Mouse (Mus musculus): ENCODE data around the gene RPS10-NUDT3. TPM values are rescaled to one million over a fixed set of nuclear protein-coding genes. Genes with fewer than 3 reads are reported as not detected.
A peak's percentile ranks its signal among the peaks of the same experiment; 100 is the strongest.

Gene RPS10-NUDT3
- polyA plus RNA-seq, 1 experiment = 0.16 TPM

- under 1% methylated on average over 57 of the region's 58 CpGs for WGBS
- Histone ChIP-seq H3K27ac (ENCODE audit: insufficient read depth, low read length) (peak within 1 kb of the TSS; percentile 91), H3K4me3 (replicated peaks; ENCODE audit: insufficient read depth, low read depth, low read length) (peak within 1 kb of the TSS; percentile 84), H3K4me1 (ENCODE audit: control insufficient read depth, insufficient read depth, low read length) (peaks cover 26% of the 10 kb centered on the region), H3K27me3 (ENCODE audit: control insufficient read depth, insufficient read depth, low read length) (no peaks in the 10 kb centered on the region)
- TF ChIP-seq POLR2A (IDR thresholded peaks at IDR 0.05; ENCODE audit: borderline replicate concordance, insufficient read depth, low read length) (peak; percentile 70; the same call in 1 of the 2 replicates), CTCF (IDR thresholded peaks at IDR 0.05; ENCODE audit: borderline replicate concordance, insufficient read depth, low read depth, low read length) (peak; percentile 76)
- peak; percentile 98 to 100 for DNase-seq
Measured at GRCm38 (mm10) chr17:27565163-27565941, 69.7 kb downstream of the RPS10-NUDT3 start, which contains the start of gene AI413582. TSS of gene AI413582 (minus strand) at chr17:27565756.

GRCm38 (mm10) chr17:27564391-27565162, 70.4 kb downstream of the RPS10-NUDT3 start:
- WGBS = 14% methylated on average over 20 of the region's 20 CpGs
- Histone ChIP-seq H3K4me3 (replicated peaks; ENCODE audit: insufficient read depth, low read depth, low read length) (peak overlapping the region; percentile 61), H3K4me1 (ENCODE audit: control insufficient read depth, insufficient read depth, low read length) (peaks cover 29% of the 10 kb centered on the region), H3K27ac (ENCODE audit: insufficient read depth, low read length) (peak overlapping the region; percentile 60), H3K27me3 (ENCODE audit: control insufficient read depth, insufficient read depth, low read length) (no peaks in the 10 kb centered on the region)
- peak; percentile 58 to 67 for DNase-seq
- TF ChIP-seq CTCF (IDR thresholded peaks at IDR 0.05; ENCODE audit: borderline replicate concordance, insufficient read depth, low read depth, low read length) = no peak
- TF ChIP-seq POLR2A (IDR thresholded peaks at IDR 0.05; ENCODE audit: borderline replicate concordance, insufficient read depth, low read length) = no peak

GRCm38 (mm10) chr17:27563771-27564244, 71.2 kb downstream of the RPS10-NUDT3 start:
- Histone ChIP-seq H3K27ac (ENCODE audit: insufficient read depth, low read length) (no peak overlapping the region; the same call in 1 of the 2 replicates), H3K4me3 (replicated peaks; ENCODE audit: insufficient read depth, low read depth, low read length) (no peak overlapping the region)
- 23% methylated on average over 7 of the region's 7 CpGs for WGBS

GRCm38 (mm10) chr17:27561809-27562526, 73.1 kb downstream of the RPS10-NUDT3 start:
- Histone ChIP-seq H3K4me3 (replicated peaks; ENCODE audit: insufficient read depth, low read depth, low read length) (no peak overlapping the region), H3K27ac (ENCODE audit: insufficient read depth, low read length) (no peak overlapping the region), H3K4me1 (ENCODE audit: control insufficient read depth, insufficient read depth, low read length) (peaks cover 32% of the 10 kb centered on the region), H3K27me3 (ENCODE audit: control insufficient read depth, insufficient read depth, low read length) (no peaks in the 10 kb centered on the region)
- no peak for TF ChIP-seq CTCF (IDR thresholded peaks at IDR 0.05; ENCODE audit: borderline replicate concordance, insufficient read depth, low read depth, low read length)
- no peak for TF ChIP-seq POLR2A (IDR thresholded peaks at IDR 0.05; ENCODE audit: borderline replicate concordance, insufficient read depth, low read length)
- peak in 1 of 2 experiments; percentile 62 for DNase-seq
- WGBS = 59% methylated on average over 9 of the region's 11 CpGs

More at GRCm38 (mm10) chr17:27563771-27564244, 71.2 kb downstream of the RPS10-NUDT3 start:
- TF ChIP-seq POLR2A (IDR thresholded peaks at IDR 0.05; ENCODE audit: borderline replicate concordance, insufficient read depth, low read length) (no peak), CTCF (IDR thresholded peaks at IDR 0.05; ENCODE audit: borderline replicate concordance, insufficient read depth, low read depth, low read length) (no peak; the same call in 1 of the 2 replicates)
- Histone ChIP-seq H3K4me1 (ENCODE audit: control insufficient read depth, insufficient read depth, low read length) (peaks cover 35% of the 10 kb centered on the region), H3K27me3 (ENCODE audit: control insufficient read depth, insufficient read depth, low read length) (no peaks in the 10 kb centered on the region)
- DNase-seq = peak; percentile 53 to 55

DNA sequence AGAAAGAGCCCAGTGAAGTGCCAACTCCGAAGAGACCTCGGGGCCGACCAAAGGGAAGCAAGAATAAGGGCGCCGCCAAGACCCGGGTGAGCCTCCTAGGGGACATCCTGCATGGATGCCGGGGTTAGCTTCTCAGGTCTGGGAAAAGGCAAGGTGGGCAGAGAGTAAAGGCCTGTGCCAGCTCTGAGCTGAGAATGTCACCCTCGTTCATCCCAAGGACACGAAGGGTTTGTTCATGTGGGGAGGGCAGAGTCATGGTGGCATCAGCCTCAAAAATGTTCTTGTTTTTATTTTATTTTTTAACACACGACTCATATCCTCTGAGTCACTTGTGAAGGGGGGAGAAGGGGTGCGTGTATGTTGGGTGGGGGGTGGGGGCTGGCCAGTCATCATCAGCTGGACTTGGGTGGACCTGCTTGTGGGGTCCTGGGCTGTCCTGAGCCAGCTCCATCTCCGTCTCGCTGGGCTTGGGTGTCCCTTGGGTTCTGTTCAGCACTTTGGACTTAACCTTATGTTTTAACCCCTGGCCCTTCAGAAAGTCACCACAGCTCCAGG, 74.0 kb downstream of the RPS10-NUDT3 start:
- 64% methylated on average over 13 of the region's 13 CpGs for WGBS
- no peak overlapping the region for H3K27ac ChIP-seq (ENCODE audit: insufficient read depth, low read length)
- TF ChIP-seq POLR2A (IDR thresholded peaks at IDR 0.05; ENCODE audit: borderline replicate concordance, insufficient read depth, low read length) (no peak), CTCF (IDR thresholded peaks at IDR 0.05; ENCODE audit: borderline replicate concordance, insufficient read depth, low read depth, low read length) (no peak)
- H3K4me3 ChIP-seq (replicated peaks; ENCODE audit: insufficient read depth, low read depth, low read length) = no peak overlapping the region
- DNase-seq = no peak
- H3K4me1 ChIP-seq (ENCODE audit: control insufficient read depth, insufficient read depth, low read length) = peaks cover 27% of the 10 kb centered on the region
- no peaks in the 10 kb centered on the region for H3K27me3 ChIP-seq (ENCODE audit: control insufficient read depth, insufficient read depth, low read length)

GRCm38 (mm10) chr17:27559596-27559995, 75.4 kb downstream of the RPS10-NUDT3 start:
- Histone ChIP-seq H3K4me3 (replicated peaks; ENCODE audit: insufficient read depth, low read depth, low read length) (no peak overlapping the region), H3K27me3 (ENCODE audit: control insufficient read depth, insufficient read depth, low read length) (no peaks in the 10 kb centered on the region), H3K27ac (ENCODE audit: insufficient read depth, low read length) (no peak overlapping the region), H3K4me1 (ENCODE audit: control insufficient read depth, insufficient read depth, low read length) (peaks cover 24% of the 10 kb centered on the region)
- WGBS = 72% methylated on average over 12 of the region's 12 CpGs
- DNase-seq = no peak
- TF ChIP-seq POLR2A (IDR thresholded peaks at IDR 0.05; ENCODE audit: borderline replicate concordance, insufficient read depth, low read length) = no peak

- H3K4me1 ChIP-seq (ENCODE audit: control insufficient read depth, insufficient read depth, low read length) = peaks cover 18% of the 10 kb centered on the region
- DNase-seq = no peak
Measured at GRCm38 (mm10) chr17:27558845-27559244, 76.2 kb downstream of the RPS10-NUDT3 start.

More at GRCm38 (mm10) chr17:27558845-27559244, 76.2 kb downstream of the RPS10-NUDT3 start:
- no peak overlapping the region for H3K27ac ChIP-seq (ENCODE audit: insufficient read depth, low read length)
- H3K27me3 ChIP-seq (ENCODE audit: control insufficient read depth, insufficient read depth, low read length) = no peaks in the 10 kb centered on the region
- TF ChIP-seq POLR2A (IDR thresholded peaks at IDR 0.05; ENCODE audit: borderline replicate concordance, insufficient read depth, low read length) (no peak), CTCF (IDR thresholded peaks at IDR 0.05; ENCODE audit: borderline replicate concordance, insufficient read depth, low read depth, low read length) (no peak)
- WGBS = 6% methylated on average over 5 of the region's 5 CpGs
- H3K4me3 ChIP-seq (replicated peaks; ENCODE audit: insufficient read depth, low read depth, low read length) = peak overlapping the region; percentile 5
